Mouse (Mus musculus) heart, postnatal 25 days (tissue): ENCODE data around the gene A730049H05Rik. TPM values are rescaled to one million over a fixed set of nuclear protein-coding genes. Genes with fewer than 3 reads are reported as not detected.

Experiments used
- DNase-seq: peaks from one replicate; pipeline ENCODE4 v3.0.0; 2022; ENCODE audit warnings: low spot score
- intact Hi-C: fragments of 180-260 bp; cut with DNase I; formaldehyde crosslinking; loops from one replicate; pipeline ENCODE4 v1.15.1; 2025
- total RNA-seq, 2 experiments: library from RNA; stranded (reverse); gene quantifications; 2 replicates each; pipeline ENCODE4 v1.2.3; 2021

The A730049H05Rik gene
- total RNA-seq, 2 experiments from 2014 or later = 0.10 TPM; not detected in 1

GRCm38 (mm10) chr6:92874854-92875253, 58.6 kb downstream of the A730049H05Rik start:
- DNase-seq = peak; percentile 36
- intact Hi-C loops = loop anchor here (2.0 to 5.0 kb wide), 3 partner anchors 36 to 667 kb away; no protein-coding TSS in a partner anchor

- intact Hi-C loops = loop anchor here (2.0 to 5.0 kb wide), 2 partner anchors 35 to 88 kb away; no protein-coding TSS in a partner anchor
These were observed 59.1 kb downstream of the A730049H05Rik start for GRCm38 (mm10) chr6:92875340-92875739.

GRCm38 (mm10) chr6:92876121-92876520, 59.8 kb downstream of the A730049H05Rik start:
- no peak for DNase-seq
- intact Hi-C loops = loop anchor here (2.0 to 5.0 kb wide), 2 partner anchors 67 to 89 kb away; partner anchors contain the start of gene Adamts9

More at GRCm38 (mm10) chr6:92875340-92875739, 59.1 kb downstream of the A730049H05Rik start:
- DNase-seq = no peak

DNA sequence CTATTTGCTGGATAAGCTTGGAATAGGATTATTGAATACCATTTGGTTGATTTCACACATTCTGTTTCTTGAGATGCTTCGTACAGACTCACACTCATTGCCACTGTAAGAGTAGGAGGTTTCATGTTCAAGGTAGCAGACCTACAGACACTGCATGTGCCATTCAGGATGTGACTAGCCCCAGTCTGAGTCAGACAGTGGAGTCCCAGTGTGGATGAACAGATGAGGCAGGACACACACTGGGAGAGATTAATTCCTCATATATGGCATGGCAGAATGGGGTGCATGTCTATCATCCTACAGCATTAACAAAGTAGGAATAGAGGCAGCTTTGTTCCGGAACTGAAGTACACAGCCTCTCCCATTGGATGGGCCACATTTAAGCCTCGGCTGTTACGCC, 61.0 kb downstream of the A730049H05Rik start:
- intact Hi-C loops = loop anchor here (2.0 to 5.0 kb wide), 2 partner anchors 66 to 90 kb away; partner anchors contain the start of gene Adamts9
- DNase-seq = no peak

- intact Hi-C loops = loop anchor here (5.0 kb wide), 1 partner anchor 91 kb away; no protein-coding TSS in a partner anchor
- DNase-seq = no peak
These were observed 62.5 kb downstream of the A730049H05Rik start for GRCm38 (mm10) chr6:92878771-92879170.

GRCm38 (mm10) chr6:92879700-92880265, 63.5 kb downstream of the A730049H05Rik start:
- intact Hi-C loops = loop anchor here (5.0 kb wide), 1 partner anchor 92 kb away; no protein-coding TSS in a partner anchor
- no peak for DNase-seq

GRCm38 (mm10) chr6:92882446-92882845, 66.2 kb downstream of the A730049H05Rik start:
- intact Hi-C loops = no loop called here
- no peak for DNase-seq

GRCm38 (mm10) chr6:92883131-92883900, 67.0 kb downstream of the A730049H05Rik start:
- no peak for DNase-seq
- intact Hi-C loops = no loop called here

GRCm38 (mm10) chr6:92891535-92891934, 75.3 kb downstream of the A730049H05Rik start:
- intact Hi-C loops = no loop called here
- DNase-seq = no peak

Other genes starting within 250 kb of the A730049H05Rik start
- 1 to 10 TPM; 6.0 to 6.1 TPM for gene Prickle2, start 110.3 kb upstream of the A730049H05Rik start, total RNA-seq
- gene Gm15737, start 52.9 kb downstream of the A730049H05Rik start, total RNA-seq = under 1 TPM; 0.29 to 0.39 TPM
- gene Adamts9, start 127.0 kb downstream of the A730049H05Rik start, total RNA-seq = 10 to 100 TPM; 20.4 to 21.7 TPM